Mouse (Mus musculus): Measurements from ENCODE around the gene Enthd1.

DNA sequence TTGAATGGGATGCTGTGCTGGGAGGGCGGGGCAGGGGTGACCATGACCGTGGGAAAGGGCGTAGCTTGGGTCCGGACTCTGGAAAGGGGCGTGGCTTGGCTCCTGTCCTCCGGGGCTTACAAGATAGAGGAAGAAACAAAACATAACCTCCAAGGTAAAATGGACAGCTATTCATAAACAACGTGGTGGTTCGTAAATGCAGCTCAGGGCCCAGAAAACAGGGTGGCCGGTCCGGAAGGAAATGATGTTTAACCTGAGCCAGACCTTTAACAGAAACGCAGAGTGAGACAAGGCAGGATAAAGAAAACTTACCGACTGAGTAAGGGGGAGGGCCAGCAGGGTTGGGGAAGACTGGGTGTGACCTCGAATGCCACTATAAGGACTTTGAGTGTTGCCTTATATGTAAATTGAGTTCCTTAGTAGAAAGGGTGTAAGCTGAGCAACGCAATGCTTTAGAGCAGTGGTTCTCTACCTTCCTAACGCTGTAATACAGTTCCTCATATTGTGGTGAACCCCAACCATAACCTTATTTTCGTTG, 34.3 kb upstream of the Enthd1 start:
- TF ChIP-seq CTCF (IDR thresholded peaks at IDR 0.05; ENCODE audit: low read depth) (no peak), EP300 (IDR thresholded peaks at IDR 0.05; ENCODE audit: low read depth) (no peak)

Data from heart, postnatal 0 days (tissue).